Mouse (Mus musculus) E14TG2a.4 (cell line): ENCODE results near the gene Trim38.
"Not testable (repeated sequence)": the region's sequence is repeated elsewhere in the genome, so short reads cannot be mapped to it uniquely, and the experiment has no call there.

ENCODE experiments used
- H3K27me3 ChIP-seq: 2 replicates; pipeline ENCODE4 v1.6.1; 2014; ENCODE audit warnings: low read length, control low read depth; ENCODE audit not compliant: insufficient read depth
- H3K36me3 ChIP-seq: 2 replicates; pipeline ENCODE4 v1.6.1; 2014; ENCODE audit warnings: low read length, control low read depth; ENCODE audit not compliant: insufficient read depth
- H3K4me1 ChIP-seq: replicated peaks from 2 replicates; pipeline ENCODE4 v1.6.1; 2014; ENCODE audit warnings: low read depth, low read length, control low read depth
- H3K4me3 ChIP-seq: replicated peaks from 2 replicates; pipeline ENCODE4 v1.5.1; 2014; ENCODE audit warnings: mild to moderate bottlenecking, low read length
- H3K9me3 ChIP-seq: 2 replicates; pipeline ENCODE4 v1.6.1; 2014; ENCODE audit warnings: low read length, control low read depth
- CTCF ChIP-seq: conservative IDR thresholded peaks from 2 replicates; pipeline ENCODE4 v1.5.1; 2014; ENCODE audit warnings: low read length
- NANOG ChIP-seq: IDR thresholded peaks from 2 replicates; pipeline ENCODE4 v1.6.1; 2014; ENCODE audit warnings: borderline replicate concordance, low read length, mixed read lengths
- POU5F1 ChIP-seq: IDR thresholded peaks from 2 replicates; pipeline ENCODE4 v1.6.1; 2014; ENCODE audit warnings: low read length, borderline replicate concordance

Trim38 gene

GRCm38 (mm10) chr13:23744421-23745380 is 25.0 kb upstream of the Trim38 start:
- TF ChIP-seq CTCF (no peak), NANOG (no peak), POU5F1 (no peak)
- Histone ChIP-seq H3K4me1 (peaks cover 38% of the 10 kb centered on the region), H3K4me3 (peak overlapping the region; percentile 73), H3K36me3 (no peaks in the 10 kb centered on the region), H3K27me3 (no peaks in the 10 kb centered on the region), H3K9me3 (no peaks in the 10 kb centered on the region)

DNA sequence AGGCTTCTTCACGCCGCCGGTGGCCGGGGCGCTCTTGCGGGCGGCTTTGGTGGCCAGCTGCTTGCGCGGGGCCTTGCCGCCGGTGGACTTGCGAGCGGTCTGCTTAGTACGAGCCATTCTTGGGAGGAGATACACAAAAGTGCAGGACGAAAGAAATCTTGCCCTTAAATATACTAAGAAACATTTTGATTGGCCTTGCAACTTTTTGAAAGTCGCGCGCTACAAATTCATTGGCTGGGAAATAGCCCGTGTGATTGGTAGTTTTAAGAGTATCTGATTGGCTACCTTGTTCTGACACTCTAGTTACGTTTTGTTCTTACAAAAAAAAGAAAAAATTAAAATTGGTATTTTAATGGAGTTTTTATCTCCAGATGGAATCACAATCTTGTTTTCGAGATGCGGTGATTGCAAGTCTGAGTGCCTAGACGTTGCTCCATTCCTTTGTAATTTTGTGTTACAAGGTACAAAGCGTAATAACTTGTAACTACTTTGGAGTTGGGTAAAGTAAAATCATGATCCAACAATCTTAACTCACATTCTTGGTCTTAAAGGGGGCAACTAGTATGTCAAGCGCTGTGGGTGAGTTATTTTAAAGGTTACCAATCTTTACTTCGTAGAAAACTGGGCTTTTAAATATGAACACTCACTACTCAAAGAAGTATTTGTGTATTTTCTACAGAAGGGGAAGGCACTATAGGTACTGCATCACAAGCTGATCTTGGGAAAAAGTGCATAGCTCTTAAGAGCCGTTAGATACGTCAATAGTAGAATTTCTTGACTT is 24.1 kb upstream of the Trim38 start, which contains the start of gene Hist1h3c:
Hist1h3c (minus strand) TSS at position 222 of the 781 bp plus-strand sequence.
- Histone ChIP-seq H3K4me1 (peaks cover 46% of the 10 kb centered on the region), H3K27me3 (no peaks in the 10 kb centered on the region), H3K9me3 (no peaks in the 10 kb centered on the region), H3K4me3 (peak within 1 kb of the TSS; percentile 75), H3K36me3 (no peaks in the 10 kb centered on the region)
- no peak for TF ChIP-seq NANOG

DNA sequence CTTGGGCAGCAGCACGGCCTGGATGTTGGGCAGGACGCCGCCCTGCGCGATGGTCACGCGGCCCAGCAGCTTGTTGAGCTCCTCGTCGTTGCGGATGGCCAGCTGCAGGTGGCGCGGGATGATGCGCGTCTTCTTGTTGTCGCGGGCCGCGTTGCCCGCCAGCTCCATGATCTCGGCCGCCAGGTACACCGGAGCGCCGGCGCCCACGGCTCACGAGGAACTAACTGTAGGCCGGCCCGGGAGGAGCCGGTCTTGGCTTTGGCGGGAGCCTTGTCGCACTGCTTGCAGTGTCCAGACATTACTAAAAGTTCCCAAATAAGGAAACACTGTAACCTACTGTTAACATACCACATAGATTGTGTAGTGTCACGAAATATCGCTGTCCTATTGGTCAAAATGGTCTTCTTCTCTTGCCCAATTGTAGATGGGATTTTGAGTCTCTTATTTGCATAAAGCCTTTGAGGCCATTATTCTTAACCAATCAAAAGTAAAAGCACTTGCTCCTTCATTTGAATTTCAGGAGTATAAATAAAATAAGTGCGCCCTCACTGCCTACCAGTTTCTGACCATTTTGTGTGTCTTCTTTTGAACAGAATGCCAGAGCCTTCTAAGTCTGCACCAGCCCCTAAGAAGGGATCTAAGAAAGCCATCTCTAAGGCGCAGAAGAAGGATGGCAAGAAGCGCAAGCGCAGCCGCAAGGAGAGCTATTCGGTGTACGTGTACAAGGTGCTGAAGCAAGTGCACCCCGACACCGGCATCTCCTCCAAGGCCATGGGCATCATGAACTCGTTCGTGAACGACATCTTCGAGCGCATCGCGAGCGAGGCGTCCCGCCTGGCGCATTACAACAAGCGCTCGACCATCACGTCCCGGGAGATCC is 23.3 kb upstream of the Trim38 start, which contains the start of gene Hist1h2bb:
Hist1h2bb (plus strand) TSS at position 534 of the 880 bp plus-strand sequence.
- not testable (repeated sequence) for H3K36me3 ChIP-seq, H3K9me3 ChIP-seq, H3K27me3 ChIP-seq
- peak within 1 kb of the TSS; percentile 75 for H3K4me3 ChIP-seq
- H3K4me1 ChIP-seq = peaks cover 47% of the 10 kb centered on the region

DNA sequence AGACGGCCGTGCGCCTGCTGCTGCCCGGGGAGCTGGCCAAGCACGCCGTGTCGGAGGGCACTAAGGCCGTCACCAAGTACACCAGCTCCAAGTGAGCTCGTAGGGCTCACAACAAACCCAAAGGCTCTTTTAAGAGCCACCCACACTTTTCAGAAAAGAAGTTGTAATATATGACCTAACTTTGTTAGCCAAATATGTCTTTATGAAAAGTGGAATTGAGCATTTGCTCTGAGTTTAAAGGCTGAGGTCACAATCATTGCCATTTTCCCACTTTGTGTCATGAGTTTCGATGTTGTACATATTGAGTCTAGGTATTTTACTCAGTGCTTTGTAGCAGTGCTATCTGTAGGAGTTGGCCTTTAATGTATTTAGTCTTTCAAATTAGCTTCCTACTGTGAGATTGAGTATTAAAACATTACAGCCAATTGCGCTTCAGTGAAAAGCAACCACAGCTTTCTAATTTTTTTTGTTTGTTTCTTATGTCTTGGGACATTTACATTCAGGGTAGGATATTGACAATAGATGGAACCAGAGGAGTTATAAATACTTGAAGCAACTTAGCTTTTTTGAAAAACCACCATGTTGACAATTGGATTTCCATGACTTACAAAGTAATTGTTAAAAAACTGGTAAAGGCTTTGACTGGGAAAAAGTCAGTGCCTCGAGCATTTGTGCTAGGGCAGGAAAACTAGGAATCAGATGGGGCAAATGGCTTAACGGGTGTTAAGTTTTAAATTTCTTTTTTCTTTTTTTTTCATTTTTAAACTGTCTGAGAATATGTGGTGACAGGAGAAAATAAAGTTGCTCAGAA is 22.4 kb upstream of the Trim38 start:
- TF ChIP-seq NANOG = peak; percentile 68; the same call in 1 of the 2 replicates
- TF ChIP-seq CTCF = no peak
- H3K27me3 ChIP-seq = no peaks in the 10 kb centered on the region
- H3K36me3 ChIP-seq = no peaks in the 10 kb centered on the region
- H3K9me3 ChIP-seq = no peaks in the 10 kb centered on the region
- peak overlapping the region; percentile 55 for H3K4me3 ChIP-seq
- peaks cover 47% of the 10 kb centered on the region for H3K4me1 ChIP-seq

GRCm38 (mm10) chr13:23747892-23748288 is 21.8 kb upstream of the Trim38 start:
- TF ChIP-seq CTCF (no peak), NANOG (no peak), POU5F1 (no peak)
- Histone ChIP-seq H3K36me3 (no peaks in the 10 kb centered on the region), H3K4me3 (0 out of 2 replicates have a peak overlapping the region, but pooled peaks have one; percentile 55), H3K27me3 (no peaks in the 10 kb centered on the region), H3K4me1 (peaks cover 45% of the 10 kb centered on the region), H3K9me3 (no peaks in the 10 kb centered on the region)

- Histone ChIP-seq H3K36me3 (no peaks in the 10 kb centered on the region), H3K9me3 (no peaks in the 10 kb centered on the region), H3K4me3 (no peak overlapping the region), H3K4me1 (peaks cover 37% of the 10 kb centered on the region), H3K27me3 (no peaks in the 10 kb centered on the region)
- no peak for TF ChIP-seq POU5F1
- no peak for TF ChIP-seq NANOG
- no peak for TF ChIP-seq CTCF
Measured at GRCm38 (mm10) chr13:23749563-23750121, 20.1 kb upstream of the Trim38 start.

GRCm38 (mm10) chr13:23750839-23751477 is 18.8 kb upstream of the Trim38 start, which contains the start of gene Hist1h2ab:
TSS of gene Hist1h2ab (plus strand) at chr13:23751126.
- Histone ChIP-seq H3K4me3 (peak within 1 kb of the TSS; percentile 65), H3K4me1 (peaks cover 43% of the 10 kb centered on the region)
- not testable (repeated sequence) for H3K36me3 ChIP-seq, H3K9me3 ChIP-seq, H3K27me3 ChIP-seq
